Mouse (Mus musculus) embryonic facial prominence, embryonic 12.5 days (tissue): Measurements from ENCODE around the gene Lypd8. TPM values are rescaled to one million over a fixed set of nuclear protein-coding genes. Genes with fewer than 3 reads are reported as not detected.

ENCODE experiments used
- ATAC-seq: fragments of 200-750 bp; cut with Nextera tagmentation; 2 replicates; pipeline ENCODE4 v1.8.0; 2017; ENCODE audit not compliant: insufficient number of reproducible peaks, insufficient read depth, low FRiP score, low TSS enrichment
- H3K27ac ChIP-seq: fragments of 300-500 bp; sonication (generic); 2 replicates; pipeline ENCODE4 v1.5.1; 2016; ENCODE audit warnings: mild to moderate bottlenecking
- H3K27me3 ChIP-seq: fragments of 300-500 bp; sonication (generic); 2 replicates; pipeline ENCODE4 v1.6.1; 2016; ENCODE audit warnings: mild to moderate bottlenecking, moderate library complexity
- H3K36me3 ChIP-seq: fragments of 300-500 bp; sonication (generic); 2 replicates; pipeline ENCODE4 v1.6.1; 2016; ENCODE audit warnings: mild to moderate bottlenecking
- H3K4me1 ChIP-seq: fragments of 300-500 bp; sonication (generic); 2 replicates; pipeline ENCODE4 v1.6.1; 2016
- H3K4me2 ChIP-seq: fragments of 300-500 bp; sonication (generic); replicated peaks from 2 replicates; pipeline ENCODE4 v1.6.1; 2016; ENCODE audit warnings: mild to moderate bottlenecking, moderate library complexity
- H3K4me3 ChIP-seq: fragments of 300-500 bp; sonication (generic); 2 replicates; pipeline ENCODE4 v1.5.1; 2016; ENCODE audit warnings: mild to moderate bottlenecking
- H3K9ac ChIP-seq: fragments of 300-500 bp; sonication (generic); 2 replicates; pipeline ENCODE4 v1.6.1; 2016; ENCODE audit warnings: mild to moderate bottlenecking, moderate library complexity
- H3K9me3 ChIP-seq: fragments of 300-500 bp; sonication (generic); 2 replicates; pipeline ENCODE4 v1.6.1; 2016; ENCODE audit warnings: mild to moderate bottlenecking, moderate library complexity
- WGBS: fragments of 180-500 bp; shearing (Covaris S2); methylation state at CpG from one replicate; pipeline ENCODE4 v1.1.7; 2016; 5-methylcytosine and 5-hydroxymethylcytosine counted together
- polyA plus RNA-seq: library from polyadenylated mRNA; unstranded; fragments of >200 nt; fragmentation: Nextera tagmentation; extraction: Ambion mirVana; gene quantifications from 2 replicates; pipeline ENCODE4 v1.2.1, GENCODE M21; 2016

Gene Lypd8
- polyA plus RNA-seq, 1 experiment from 2014 or later, result not detected

DNA sequence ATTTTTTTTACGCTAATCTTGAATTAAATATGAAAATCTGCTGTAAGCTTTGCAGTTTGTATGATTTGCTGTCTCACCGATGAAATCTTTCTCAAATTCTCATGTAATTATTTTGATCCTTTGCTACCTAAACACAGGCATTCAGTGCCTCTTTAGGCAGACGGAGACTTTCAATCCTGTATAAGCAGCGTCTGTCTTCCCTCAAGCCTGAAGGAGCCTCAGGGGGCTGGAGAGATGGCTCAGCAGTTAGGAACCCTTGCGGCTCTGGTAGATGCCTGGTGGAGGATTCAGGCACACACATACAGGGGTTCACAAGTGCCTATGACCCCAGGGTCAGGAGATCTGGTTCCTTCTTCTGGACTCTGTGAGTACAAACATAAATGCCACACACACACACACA is 21.8 kb downstream of the Lypd8 start:
- H3K4me1 ChIP-seq, result no peaks in the 10 kb centered on the region
- H3K9ac ChIP-seq, result no peak overlapping the region
- H3K4me2 ChIP-seq, result no peak overlapping the region
- no peak overlapping the region for H3K4me3 ChIP-seq
- H3K36me3 ChIP-seq, result no peaks in the 10 kb centered on the region
- H3K9me3 ChIP-seq, result no peaks in the 10 kb centered on the region
- no peak for ATAC-seq
- WGBS, result 50% methylated on average over 5 of the region's 5 CpGs
- no peaks in the 10 kb centered on the region for H3K27me3 ChIP-seq
- H3K27ac ChIP-seq, result no peak overlapping the region

DNA sequence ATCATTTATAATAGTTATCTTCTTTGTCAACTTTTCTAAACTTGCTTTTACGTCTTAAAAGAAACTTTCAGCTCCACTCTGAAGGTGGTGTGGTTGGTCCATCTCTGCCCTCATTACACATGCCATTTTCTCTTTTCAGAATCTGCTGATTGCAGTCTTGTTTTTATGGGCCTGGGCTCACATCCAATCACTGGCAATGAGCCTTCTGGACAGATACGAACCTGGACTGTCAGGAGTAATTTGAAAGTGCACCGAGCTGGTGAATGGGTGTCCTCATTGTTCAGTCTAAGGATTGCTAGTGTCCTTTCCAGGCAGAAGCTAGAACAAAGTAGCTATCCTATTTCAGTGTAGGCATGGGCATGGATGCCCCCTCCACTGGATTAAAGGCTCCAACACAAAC is 29.2 kb downstream of the Lypd8 start:
- Histone ChIP-seq H3K4me1 (no peaks in the 10 kb centered on the region), H3K27me3 (no peaks in the 10 kb centered on the region), H3K4me2 (no peak overlapping the region), H3K27ac (no peak overlapping the region), H3K4me3 (no peak overlapping the region), H3K9ac (no peak overlapping the region), H3K9me3 (no peaks in the 10 kb centered on the region), H3K36me3 (no peaks in the 10 kb centered on the region)
- 83% methylated on average over 3 of the region's 3 CpGs for WGBS
- ATAC-seq, result no peak

DNA sequence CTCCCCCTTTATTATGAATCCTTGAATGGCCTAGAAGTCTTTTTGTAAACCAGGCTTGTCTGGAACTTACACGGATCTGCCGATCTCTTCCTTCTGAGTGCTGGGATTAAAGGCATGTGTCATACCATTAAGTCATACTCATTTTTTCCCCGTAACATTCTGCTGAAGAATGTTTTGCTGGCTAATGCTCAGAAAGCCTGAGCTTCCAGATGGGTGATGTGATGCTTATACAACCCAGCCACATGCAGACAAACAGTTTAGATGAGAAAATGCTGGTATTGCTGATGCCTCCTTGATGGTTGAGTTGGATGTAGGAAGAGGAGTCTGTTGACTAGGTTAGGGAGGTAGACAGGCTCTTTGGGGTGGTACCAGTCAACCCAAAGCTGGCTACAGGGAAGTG is 39.5 kb downstream of the Lypd8 start:
- H3K4me3 ChIP-seq, result no peak overlapping the region
- no peak overlapping the region for H3K4me2 ChIP-seq
- H3K9ac ChIP-seq, result no peak overlapping the region
- 73% methylated on average over 3 of the region's 3 CpGs for WGBS
- H3K27me3 ChIP-seq, result no peaks in the 10 kb centered on the region
- no peaks in the 10 kb centered on the region for H3K9me3 ChIP-seq
- H3K36me3 ChIP-seq, result no peaks in the 10 kb centered on the region
- H3K4me1 ChIP-seq, result no peaks in the 10 kb centered on the region
- no peak overlapping the region for H3K27ac ChIP-seq
- ATAC-seq, result no peak

DNA sequence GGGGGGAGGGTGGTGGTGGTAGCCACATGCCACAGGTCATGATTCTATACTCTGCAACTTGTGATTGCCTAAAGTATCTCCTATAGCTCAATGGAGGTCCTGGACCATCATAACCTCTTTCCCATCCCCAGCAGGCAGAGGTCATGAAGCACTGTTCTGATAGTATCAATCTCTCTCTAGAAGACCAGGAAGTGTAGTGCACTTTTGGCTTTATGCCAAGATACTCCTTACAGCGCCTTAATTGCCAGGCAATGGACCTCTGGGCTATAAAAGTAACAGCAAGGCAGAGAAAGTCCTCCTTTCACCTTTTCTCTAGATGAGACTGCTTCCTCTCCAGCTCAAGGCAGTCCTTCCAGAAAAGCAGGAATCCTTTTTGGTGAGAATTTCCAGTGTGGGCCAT is 42.0 kb downstream of the Lypd8 start, which contains the start of gene 1810065E05Rik:
Gene 1810065E05Rik, plus strand, starts transcription at position 297 of the 400 bp plus-strand sequence.
- no peaks in the 10 kb centered on the region for H3K36me3 ChIP-seq
- 84% methylated on average over 1 of the region's 1 CpGs for WGBS
- no peak within 1 kb of the TSS for H3K27ac ChIP-seq

DNA sequence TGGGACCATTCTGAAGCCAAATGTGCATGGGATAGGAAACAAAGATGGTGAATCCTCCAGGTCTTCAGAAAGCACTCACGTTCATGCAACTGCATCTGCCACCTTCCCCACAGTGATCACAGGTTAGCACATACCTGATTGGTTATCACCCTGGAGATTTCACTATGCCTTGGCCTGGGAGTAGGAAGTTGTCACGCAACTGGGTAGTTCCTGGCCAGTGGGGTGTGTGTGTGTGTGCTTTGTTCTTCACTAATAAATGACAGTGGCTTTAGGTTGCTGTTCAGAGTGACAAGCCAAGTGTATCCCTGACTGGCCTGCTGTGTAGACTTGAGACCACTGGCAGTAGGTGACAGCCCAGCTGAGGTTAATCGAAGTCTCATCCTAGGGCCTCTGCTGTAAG is 53.4 kb downstream of the Lypd8 start, which contains the start of gene Gm12253:
Gene Gm12253, plus strand, starts transcription at position 301 of the 400 bp plus-strand sequence.
- ATAC-seq, result no peak
- H3K9ac ChIP-seq, result no peak within 1 kb of the TSS
- no peak within 1 kb of the TSS for H3K27ac ChIP-seq
- H3K4me2 ChIP-seq, result no peak within 1 kb of the TSS
- H3K4me1 ChIP-seq, result peaks cover 12% of the 10 kb centered on the region
- H3K9me3 ChIP-seq, result no peaks in the 10 kb centered on the region
- H3K27me3 ChIP-seq, result no peaks in the 10 kb centered on the region
- no peak within 1 kb of the TSS for H3K4me3 ChIP-seq
- no peaks in the 10 kb centered on the region for H3K36me3 ChIP-seq
- WGBS, result 88% methylated on average over 3 of the region's 3 CpGs

More for the DNA sequence above, 42.0 kb downstream of the Lypd8 start, which contains the start of gene 1810065E05Rik:
- Histone ChIP-seq H3K9ac (no peak within 1 kb of the TSS), H3K4me1 (no peaks in the 10 kb centered on the region), H3K4me2 (no peak within 1 kb of the TSS), H3K27me3 (no peaks in the 10 kb centered on the region), H3K9me3 (no peaks in the 10 kb centered on the region), H3K4me3 (no peak within 1 kb of the TSS)
- ATAC-seq, result no peak

DNA sequence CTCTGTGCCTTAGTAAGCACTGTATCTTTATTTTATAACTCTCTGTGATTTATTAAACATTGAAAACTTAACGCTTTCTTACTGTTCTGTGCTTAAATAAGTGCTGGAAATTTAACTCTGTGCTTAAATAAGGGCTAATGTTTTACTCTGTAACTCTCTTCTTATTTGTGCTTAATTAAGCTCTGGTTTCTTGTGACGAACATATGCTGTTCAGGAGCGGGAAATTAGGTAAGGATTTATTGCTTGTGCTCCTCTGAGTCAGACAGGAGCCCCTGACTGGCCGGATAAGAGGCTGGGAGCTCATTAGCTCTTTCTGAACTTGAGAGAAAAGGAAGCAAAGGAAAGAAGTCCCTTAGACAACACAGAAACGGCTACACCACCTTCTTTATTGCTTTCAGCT is 59.0 kb downstream of the Lypd8 start:
- H3K9me3 ChIP-seq, result no peaks in the 10 kb centered on the region
- no peak overlapping the region for H3K4me3 ChIP-seq
- WGBS, result 41% methylated on average over 5 of the region's 5 CpGs
- no peak overlapping the region for H3K9ac ChIP-seq
- H3K4me1 ChIP-seq, result no peaks in the 10 kb centered on the region; the same call in 1 of the 2 replicates
- no peak overlapping the region for H3K4me2 ChIP-seq
- ATAC-seq, result no peak
- no peak overlapping the region for H3K27ac ChIP-seq
- no peaks in the 10 kb centered on the region for H3K36me3 ChIP-seq
- H3K27me3 ChIP-seq, result no peaks in the 10 kb centered on the region

Other genes with a start within 250 kb of the Lypd8 start
- 25.6 and 29.8 TPM in 2 replicates for gene Gemin5, start 210.5 kb upstream of the Lypd8 start, polyA plus RNA-seq
- gene Mrpl22, start 207.4 kb upstream of the Lypd8 start, polyA plus RNA-seq, result 125 and 126 TPM in 2 replicates
- 2.7 and 2.9 TPM in 2 replicates for gene Igtp, start 179.5 kb upstream of the Lypd8 start, polyA plus RNA-seq
- 0.56 and 1.2 TPM in 2 replicates for gene Irgm2, start 179.4 kb upstream of the Lypd8 start, polyA plus RNA-seq
- 0.08 TPM in 1 of 2 replicates, not detected in the other for gene 4930438A08Rik, start 104.2 kb upstream of the Lypd8 start, polyA plus RNA-seq
- gene Zfp692, start 72.0 kb upstream of the Lypd8 start, polyA plus RNA-seq, result 27.4 and 29.7 TPM in 2 replicates
- gene Zfp672, start 48.7 kb upstream of the Lypd8 start, polyA plus RNA-seq, result 38.7 and 40.8 TPM in 2 replicates
- 38.2 and 40.6 TPM in 2 replicates for gene Sh3bp5l, start 48.3 kb upstream of the Lypd8 start, polyA plus RNA-seq
- not detected in 2 replicates for gene 1810065E05Rik, start 42.1 kb downstream of the Lypd8 start, polyA plus RNA-seq
- gene Gm12253, start 53.5 kb downstream of the Lypd8 start, polyA plus RNA-seq, result not detected in 2 replicates
- not detected in 2 replicates for gene Lypd9, start 73.9 kb downstream of the Lypd8 start, polyA plus RNA-seq
- gene Olfr30, start 83.2 kb downstream of the Lypd8 start, polyA plus RNA-seq, result not detected in 2 replicates
- not detected in 2 replicates for gene Olfr332, start 113.5 kb downstream of the Lypd8 start, polyA plus RNA-seq
- not detected in 2 replicates for gene Olfr331, start 123.5 kb downstream of the Lypd8 start, polyA plus RNA-seq
- gene Olfr330, start 155.8 kb downstream of the Lypd8 start, polyA plus RNA-seq, result not detected in 2 replicates
- not detected in 2 replicates for gene Olfr329-ps, start 167.4 kb downstream of the Lypd8 start, polyA plus RNA-seq
- gene Olfr328, start 176.6 kb downstream of the Lypd8 start, polyA plus RNA-seq, result 0.08 TPM in 1 of 2 replicates, not detected in the other
- not detected in 2 replicates for gene Olfr224, start 191.5 kb downstream of the Lypd8 start, polyA plus RNA-seq
- not detected in 2 replicates for gene Olfr325, start 198.7 kb downstream of the Lypd8 start, polyA plus RNA-seq
- gene Olfr324, start 216.1 kb downstream of the Lypd8 start, polyA plus RNA-seq, result not detected in 2 replicates
- gene 2210407C18Rik, start 237.0 kb downstream of the Lypd8 start, polyA plus RNA-seq, result not detected in 2 replicates